Mouse (Mus musculus) retina, postnatal 7 days (tissue): ENCODE data around the gene Cenpp.

Experiments used
- DNase-seq: peaks from one replicate; pipeline ENCODE4 v3.0.0-alpha.2; 2012; ENCODE audit warnings: low read depth, low spot score

The Cenpp gene

DNA sequence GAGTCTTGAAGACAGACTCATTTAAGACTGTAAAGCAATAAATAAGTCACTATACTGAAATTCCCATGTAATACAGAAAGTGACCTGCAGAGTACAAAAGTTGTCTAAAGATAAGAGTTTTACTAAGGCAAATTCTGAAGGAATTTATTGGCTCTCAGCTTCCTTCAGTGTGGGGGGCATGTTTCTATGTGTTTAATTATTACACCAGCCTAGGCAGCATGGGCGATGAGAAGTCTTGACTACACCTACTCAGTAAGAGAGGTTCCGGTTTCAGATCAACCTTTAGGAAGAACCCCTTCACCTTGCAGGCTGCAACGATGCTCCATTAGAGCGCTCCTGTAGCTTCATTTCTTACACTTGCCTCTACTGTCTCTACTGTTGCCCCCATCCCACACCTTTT lies 121.9 kb downstream of the Cenpp start:
- no peak for DNase-seq

DNA sequence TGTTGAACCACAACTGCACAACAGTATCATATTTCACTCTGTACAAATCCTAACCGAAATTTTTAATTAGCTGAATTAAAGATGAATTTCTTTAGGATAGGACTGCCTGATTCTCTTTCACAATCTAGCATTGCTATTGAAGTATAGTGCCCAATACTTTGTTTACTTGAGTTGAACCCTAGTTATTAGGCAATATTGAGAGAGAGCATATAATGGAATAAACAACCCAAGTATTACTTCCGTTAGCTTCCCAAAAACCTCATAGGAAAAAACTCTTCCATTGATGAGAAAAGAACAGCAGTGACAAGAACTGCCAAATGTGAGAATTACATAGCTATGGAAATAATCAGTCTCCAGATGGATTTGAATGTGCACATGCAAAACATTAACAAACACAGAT lies 126.3 kb downstream of the Cenpp start:
- DNase-seq = no peak

DNA sequence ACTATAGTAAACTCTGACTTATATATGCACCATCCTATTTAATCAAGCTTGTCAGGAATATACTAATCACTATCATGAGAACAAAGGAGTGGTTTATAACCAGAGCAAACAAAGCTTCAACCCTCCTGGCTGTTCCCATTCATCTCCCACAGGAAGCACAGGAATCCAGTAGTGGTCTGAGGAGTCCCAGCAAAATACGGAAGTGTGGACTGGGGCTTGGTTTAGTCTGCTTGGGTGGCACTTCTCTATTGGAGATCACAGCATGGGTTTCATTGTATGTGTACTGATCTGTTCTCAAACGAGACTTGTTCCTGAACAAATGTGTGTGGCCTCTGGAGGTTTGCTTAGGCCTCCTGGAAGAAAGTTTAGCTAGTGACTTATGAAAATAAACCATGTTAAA lies 133.8 kb downstream of the Cenpp start:
- no peak for DNase-seq

DNA sequence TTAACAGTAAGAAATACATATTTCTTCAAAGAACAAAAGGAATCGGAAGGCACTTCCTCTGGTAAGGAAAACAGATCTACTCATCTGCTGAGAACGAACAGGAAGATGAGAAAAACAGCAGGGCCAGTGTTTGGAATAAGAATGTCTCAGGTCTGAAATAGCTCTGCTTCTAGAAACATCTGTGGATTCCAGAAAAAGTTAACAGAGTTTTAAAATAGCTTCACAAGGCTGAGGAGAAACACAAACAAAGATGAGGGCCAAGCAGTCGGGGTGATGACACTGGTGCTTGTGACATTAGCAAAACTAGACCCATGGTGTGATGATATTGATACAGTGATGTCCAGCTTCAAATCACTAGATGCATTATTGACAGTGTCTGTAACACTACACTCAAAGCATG lies 145.4 kb downstream of the Cenpp start:
- no peak for DNase-seq

DNA sequence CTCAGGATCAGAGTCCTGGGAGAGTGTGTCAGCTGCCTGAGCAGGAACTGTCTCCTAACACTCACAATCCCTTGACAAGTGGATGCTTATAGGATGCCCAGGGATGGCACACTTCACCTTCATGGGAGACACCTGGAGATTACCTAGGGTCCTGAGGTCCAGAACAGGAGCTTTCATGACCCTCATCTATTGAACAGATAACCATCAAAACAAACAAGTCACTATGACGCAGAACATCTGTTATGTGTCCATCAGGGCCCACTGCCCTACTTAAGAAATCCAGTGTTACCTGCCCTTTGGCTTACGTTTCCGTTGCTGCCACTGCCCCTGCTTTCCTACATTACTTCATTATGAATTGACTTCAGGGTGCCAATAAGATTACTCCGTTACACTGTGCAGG lies 146.8 kb downstream of the Cenpp start:
- DNase-seq = no peak

DNA sequence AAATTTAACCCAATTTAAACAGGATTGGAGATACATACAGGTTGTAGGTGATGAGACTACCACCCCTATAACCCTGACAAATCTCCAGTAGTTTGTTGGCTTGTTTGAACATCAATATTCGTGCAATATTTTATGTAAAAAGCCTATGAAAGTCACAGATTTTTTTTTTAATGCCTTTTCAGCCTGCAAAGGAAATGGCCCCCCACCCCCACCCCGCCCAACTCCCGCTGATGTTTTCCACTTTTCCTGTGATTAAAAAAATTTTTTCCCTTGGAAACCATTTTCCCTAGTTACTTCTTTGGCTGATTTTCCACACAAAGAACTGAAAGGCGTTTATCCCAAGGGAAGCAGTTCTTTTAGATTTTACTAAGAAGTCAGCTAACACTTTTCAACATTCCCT lies 148.1 kb downstream of the Cenpp start, which contains the start of gene Ecm2:
Ecm2 (plus strand) TSS at position 301 of the 400 bp plus-strand sequence.
- no peak for DNase-seq

DNA sequence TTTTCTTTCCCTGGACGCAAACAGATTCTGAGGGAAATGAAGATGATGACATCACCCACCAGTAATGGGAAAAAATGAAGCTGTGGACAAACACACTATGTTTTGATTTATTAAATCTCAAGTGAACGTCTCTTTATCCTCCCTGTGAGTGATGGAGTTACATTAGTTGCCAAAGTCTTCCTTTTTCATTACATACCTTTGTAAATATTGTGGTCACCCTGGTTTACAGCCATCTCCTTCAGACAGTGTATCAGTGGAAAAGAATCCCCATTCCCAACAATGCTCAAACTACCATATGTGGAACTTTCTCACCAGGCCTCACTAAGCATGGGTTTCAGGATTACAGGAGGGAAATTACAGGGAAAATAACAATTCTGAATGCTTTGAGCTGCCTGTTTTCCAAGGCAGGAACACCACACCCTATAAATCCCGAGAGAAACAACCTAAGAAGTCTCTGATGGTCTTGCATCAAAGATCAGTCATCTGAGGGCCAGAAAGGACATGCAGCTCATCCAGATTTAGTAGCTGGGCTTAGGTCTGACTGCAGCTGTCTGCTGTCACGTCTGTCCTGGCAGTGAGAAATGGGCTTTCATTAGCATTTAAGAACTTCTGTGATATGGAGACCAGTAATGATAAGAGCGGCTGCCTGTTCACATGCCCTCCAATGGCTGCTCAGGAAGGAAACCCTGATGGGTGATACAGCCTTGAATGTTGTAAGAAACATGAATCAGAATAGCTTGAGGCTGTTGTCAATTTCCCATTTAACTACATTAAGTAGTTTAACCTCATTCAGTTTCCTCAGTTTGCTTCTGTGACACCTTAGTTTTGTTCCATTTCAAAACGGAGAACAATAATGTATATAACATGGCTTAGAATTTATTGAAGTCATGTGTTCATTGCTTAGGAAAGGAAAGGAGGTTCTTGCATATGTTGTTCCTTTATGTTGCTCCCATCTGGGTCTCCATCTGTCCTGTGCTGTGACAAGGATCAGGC lies 159.9 kb downstream of the Cenpp start, which contains the start of gene Tes3-ps:
Tes3-ps (plus strand) TSS at position 943 of the 993 bp plus-strand sequence.
- no peak for DNase-seq

DNA sequence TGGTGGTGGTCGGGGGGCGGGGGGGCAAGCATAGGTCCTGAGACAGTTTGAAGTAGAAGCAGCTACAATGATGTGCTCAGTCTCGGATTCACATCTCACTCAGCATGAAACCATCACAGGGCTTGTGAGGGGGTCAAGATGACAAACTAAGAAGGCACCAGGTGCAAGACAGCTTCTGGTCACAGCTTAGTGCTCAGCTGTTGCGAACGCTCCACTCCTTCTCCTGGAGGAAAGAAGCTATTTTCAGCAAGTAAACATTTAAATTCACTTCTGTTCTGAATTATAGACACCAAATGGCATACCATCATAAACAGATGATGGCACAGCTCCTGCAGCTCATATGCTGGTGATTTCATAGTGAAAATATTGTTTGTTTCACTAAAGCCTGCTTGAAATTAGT lies 167.2 kb downstream of the Cenpp start:
- DNase-seq = no peak

DNA sequence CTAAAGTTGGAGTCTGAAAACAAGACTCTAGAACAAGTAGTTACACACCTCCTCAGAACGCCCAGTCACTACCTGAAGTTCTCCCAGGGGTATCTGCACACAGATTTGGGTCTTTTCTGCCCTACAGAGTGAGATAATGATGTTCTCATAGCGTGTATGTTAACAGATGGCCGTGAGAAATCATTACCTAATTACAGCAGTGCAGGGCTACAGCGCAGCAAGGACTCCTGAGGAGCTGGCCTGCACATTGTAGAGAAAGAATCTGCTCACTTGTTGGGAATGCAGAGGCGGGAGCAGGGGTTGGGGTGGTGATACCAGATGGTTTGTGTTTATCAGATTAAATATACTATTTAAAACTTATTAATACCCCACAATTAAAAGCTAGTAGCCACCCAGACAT lies 172.0 kb downstream of the Cenpp start:
- DNase-seq = no peak

DNA sequence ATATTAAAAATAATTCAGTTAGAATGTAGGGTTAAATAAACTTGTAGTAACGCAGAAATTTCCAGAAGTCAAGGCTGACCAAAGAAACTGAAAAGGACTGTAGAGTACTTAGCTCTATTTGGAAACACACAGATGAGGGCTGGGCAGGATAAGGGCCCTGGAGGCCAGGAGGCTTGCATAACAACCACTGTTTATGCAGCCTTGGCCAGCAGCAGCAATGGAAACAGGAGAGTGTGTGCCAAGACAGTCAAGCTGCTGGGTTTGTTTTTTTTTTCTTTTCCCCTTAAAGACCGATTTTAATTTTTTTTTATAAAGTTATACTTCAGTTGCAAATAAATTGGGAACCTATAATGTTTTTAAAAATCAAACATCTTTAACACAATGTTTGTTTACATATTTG lies 172.5 kb downstream of the Cenpp start:
- DNase-seq = no peak

DNA sequence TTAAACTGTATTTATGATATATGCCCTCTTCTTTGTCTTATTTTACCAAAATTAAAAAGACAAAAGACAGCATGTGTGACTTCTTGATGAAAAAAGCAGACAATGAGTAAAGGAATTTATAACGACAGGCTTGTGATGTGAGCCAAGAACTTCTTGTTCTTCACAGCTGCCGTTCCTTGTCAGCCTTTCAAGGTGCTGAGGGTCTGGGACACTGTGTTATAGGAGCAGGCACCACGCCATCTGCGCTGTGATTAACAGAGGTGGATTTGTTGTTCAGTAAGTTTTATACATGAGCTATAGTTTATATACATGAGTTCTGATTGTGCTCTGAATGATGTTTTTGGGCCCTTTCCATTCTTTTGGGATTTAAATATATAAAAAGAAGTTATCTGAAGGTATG lies 173.2 kb downstream of the Cenpp start:
- no peak for DNase-seq

DNA sequence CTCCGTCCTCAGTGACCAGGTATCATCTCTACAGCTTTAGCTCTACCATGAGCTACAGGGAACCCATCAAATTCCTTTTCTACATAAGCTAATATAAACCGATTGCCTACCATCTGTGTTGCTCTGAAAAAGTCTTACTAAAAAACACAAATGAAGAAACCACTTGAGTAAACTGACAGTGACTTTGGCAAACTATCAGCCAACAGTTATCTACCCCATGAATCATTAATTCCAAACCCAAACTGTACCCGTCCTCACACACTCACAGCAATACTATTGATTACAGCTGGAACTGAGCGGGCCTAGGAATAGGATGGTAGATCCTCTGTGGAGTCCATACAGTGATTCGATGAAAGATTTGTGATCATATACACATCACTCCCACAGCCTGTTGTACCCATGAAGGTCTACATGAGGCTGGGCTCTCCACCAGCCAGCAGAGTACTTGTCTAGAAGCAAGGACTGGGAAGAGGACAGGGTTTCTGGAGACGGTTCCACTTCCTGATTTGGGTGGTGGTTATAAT lies 173.7 kb downstream of the Cenpp start:
- DNase-seq = no peak

DNA sequence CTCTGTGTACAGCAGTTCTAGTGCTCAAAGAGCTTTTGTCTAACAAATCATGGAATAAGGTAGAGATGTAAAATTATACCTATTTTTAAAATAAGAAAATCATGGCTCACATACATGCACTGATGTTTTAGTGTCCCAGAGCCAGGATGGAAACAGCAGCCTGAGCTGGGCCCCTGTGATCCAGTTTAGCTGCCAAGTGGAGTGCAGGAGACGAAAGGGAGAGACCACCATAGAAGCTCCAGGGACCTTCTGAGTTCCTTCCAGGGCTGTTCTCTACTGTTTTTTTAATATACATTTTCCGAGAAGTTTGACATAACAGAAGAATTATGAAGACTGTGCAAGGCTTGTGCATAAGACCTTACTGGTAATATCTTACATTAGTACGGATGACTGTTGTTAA lies 174.7 kb downstream of the Cenpp start:
- DNase-seq = no peak

DNA sequence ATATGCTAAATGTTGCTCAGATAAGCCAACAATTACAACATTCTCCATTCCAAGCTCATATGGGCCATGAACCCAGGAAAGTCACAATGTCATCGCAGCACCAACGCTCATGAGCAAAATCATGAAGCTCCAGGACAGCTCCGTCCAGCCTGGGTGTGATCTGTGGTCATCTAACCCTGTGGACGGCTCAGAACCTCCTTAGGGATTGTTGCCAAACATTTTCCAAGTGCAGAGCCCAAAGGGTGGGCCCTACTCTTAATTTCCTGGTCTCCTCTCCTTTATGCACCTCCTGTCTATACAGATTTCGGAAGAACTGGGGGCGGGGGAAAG lies 179.9 kb downstream of the Cenpp start:
- no peak for DNase-seq

DNA sequence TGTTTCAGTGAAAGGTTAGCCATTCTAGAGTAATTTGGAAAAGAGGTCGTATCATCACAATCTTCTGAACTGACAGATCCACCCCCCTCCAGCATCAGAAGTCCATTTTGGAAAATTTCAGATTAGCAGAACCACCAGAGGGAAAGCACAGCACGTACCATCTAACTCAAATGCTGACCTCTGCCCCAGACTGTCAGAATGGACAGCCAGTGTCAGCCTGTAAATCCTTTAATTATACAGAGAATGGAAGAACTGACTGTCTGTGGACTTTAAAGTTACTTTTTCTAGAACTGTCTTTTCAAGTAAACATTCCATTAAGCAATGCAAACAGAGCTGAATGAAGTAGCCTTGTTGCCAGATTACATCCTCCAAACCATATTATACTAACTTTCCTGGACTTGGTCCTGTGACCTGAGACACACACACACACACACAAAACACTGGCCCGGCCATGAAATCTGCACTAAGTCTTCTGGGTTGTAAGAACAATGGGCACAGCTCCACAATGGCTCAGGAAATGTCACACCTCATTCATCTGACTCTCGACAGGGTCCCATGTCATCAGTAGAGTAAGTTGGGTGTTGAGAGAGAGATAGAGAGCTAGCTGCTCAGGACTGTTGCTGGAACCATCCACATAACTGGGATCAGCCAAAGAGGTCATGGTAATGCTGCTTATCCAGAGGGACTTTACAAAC lies 180.5 kb downstream of the Cenpp start:
- DNase-seq = no peak

DNA sequence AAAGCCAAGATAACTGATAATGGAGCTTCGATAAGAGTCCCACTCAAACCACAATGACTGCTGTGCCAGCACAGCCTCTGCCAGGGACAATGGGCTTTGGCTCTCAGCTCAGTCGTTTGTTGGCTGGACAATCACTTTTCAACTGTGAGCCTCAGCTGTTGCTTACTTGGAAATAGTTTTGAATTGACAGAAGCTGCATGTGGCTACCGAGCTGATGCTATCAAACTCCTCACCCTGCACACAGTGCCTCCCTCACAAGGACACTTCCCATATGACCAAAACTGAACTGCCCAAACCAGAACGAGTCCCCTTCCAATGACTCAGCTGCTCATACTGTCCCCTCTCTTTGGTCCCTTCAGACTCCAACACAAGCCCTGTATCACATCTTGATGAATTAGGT lies 181.8 kb downstream of the Cenpp start:
- no peak for DNase-seq

DNA sequence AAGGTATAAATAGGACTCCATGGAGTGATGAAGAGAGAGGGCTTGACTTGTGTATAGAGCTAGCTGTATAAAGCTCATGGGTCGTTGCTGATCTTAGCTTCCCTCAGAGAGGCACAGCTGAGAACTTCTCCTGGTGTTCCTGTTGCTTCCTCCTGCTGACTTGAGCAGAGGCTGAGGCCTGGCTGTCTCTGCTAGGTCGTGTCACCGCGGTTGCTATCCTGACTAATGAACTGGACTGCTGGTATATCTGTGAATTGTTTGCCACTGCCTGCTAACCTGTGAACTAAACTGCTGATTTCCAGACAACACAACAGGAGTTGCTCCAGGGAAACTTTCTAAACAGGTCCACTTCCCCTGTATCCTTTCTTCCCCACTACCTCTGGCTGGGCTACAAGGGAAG lies 182.3 kb downstream of the Cenpp start:
- no peak for DNase-seq

DNA sequence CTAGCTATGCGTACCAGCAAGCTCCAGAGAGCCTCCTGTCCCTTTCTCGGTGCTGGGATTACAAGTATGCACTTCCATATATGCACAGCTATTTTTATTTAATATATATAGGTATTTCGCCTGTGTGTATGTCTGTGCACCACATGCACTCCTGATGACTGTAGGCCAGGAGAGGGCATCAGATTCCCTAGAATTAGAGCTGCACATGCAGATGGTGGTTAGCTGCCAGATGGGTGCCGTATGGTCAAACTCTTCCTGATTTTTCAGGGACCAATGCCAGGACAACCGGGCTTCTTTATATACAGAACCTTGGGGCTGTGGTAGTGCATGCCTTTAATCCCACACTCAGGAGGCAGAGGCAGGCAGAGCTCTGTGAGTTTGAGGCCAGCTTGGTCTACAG lies 183.6 kb downstream of the Cenpp start:
- no peak for DNase-seq

DNA sequence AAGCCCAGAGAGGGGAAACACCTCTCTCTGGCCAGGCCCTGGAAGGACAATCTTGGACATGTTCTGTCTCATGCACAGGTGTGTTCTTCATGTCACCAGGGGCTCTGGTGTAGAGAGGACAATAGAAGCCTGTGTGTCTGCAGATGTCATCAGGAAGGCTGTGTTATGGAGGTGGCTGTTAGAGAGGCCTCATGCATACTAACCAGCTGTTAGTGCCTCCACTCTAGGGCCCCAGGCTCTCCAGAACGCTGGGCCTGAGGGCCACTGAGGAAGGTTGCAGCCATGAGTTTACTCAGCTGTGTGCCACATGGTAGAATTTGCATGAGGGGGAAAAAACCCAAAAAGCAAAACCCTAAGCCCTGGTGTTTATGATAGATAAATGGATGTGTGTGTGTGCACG lies 185.0 kb downstream of the Cenpp start:
- DNase-seq = no peak

DNA sequence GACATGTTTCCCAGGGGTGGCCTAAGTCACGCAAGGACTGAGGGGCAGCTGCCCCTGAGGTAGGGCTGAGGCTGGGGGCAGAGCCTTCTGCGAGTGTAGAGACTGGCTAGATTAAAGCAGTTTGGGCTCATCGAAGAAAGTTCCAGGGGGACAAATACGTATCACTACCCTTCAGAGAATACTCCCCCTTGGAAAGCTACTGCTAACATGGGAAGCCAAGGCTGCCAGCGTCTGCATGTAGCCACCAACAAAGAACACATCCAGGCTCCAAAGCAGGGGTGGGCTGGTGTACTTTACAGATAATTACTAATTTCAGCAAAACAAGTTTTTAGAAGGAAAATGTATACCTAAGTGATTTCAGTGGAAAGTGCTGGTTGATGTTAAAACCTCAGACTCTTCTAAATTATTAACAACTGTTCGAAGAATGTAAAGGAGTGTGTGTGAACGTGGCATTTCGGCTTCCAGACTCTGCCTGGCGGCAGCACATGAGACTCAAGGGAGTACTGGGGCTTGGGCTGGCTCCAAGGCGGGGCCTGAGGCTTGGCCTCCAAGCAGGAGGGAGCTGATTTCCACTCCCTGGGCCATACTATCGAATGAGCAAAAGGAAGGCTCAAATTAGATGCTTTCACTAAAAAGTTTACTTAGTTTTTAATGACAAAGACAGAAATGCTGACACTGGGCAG lies 186.1 kb downstream of the Cenpp start:
- DNase-seq = no peak

DNA sequence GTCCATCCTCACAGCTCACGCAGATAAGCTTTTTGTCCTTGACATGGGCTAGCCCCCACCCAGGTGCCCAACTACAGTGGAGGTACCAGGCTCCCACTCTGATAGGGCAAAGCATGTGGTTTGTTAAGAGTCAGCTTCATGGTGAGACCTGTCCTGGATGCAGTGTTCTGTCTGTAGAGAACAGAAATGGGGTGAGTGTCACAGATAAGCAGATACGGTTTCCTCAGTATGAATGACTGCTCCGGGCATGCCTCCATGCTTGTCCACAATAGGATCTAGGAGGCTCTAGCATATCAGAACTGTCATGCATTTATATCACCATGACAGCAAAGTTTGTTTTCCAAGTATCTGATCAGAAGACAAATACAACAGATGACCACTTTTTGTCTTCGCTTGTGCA lies 186.7 kb downstream of the Cenpp start:
- DNase-seq = no peak

DNA sequence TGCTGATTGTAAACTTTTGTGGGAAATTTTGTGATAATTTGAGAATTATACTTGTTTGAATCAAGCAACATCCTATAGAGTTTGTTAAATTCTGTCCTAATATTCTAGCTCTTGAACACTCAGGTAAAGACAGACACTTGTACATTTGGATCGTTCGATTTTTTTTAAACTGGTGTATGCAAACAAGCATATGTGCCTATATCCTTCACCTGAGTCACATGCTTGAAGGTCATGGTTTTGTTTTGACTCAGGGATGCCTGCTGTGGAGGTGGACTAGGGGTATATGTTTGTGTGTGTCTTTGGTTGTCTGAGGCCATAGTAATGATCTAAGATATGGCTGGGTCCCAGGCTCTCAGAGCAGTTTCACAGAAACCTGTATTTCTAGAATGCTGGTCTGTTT lies 189.7 kb downstream of the Cenpp start:
- DNase-seq = no peak
